Mouse (Mus musculus): Measurements from ENCODE around the gene Igll1.

The Igll1 gene

GRCm38 (mm10) chr16:16855541-16855940 lies 8.2 kb downstream of the Igll1 start:
- no peak for ATAC-seq (ENCODE audit: insufficient number of reproducible peaks, low FRiP score, low TSS enrichment)

DNA sequence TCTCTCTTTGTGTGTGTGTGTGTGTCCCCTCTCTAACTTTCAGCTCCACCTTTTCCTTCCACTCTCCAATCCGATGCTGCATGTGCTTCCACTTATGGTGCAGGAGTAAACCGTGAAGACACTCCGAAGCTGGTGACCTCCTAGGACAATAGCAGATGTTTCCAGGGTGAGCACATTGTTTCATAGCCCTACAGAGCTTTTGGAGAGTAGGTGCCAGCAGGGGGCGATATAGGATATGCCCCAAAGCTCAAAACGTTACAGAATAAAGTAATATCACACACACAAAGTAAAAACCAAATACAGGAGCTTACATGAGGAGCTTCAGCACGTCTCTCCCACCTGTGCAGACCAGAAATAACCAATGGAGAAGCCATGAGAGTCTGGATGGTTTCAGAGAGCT lies 8.9 kb downstream of the Igll1 start:
- no peak for ATAC-seq (ENCODE audit: insufficient number of reproducible peaks, low FRiP score, low TSS enrichment)

GRCm38 (mm10) chr16:16852411-16852810 lies 11.4 kb downstream of the Igll1 start:
- no peak for ATAC-seq (ENCODE audit: insufficient number of reproducible peaks, low FRiP score, low TSS enrichment)

DNA sequence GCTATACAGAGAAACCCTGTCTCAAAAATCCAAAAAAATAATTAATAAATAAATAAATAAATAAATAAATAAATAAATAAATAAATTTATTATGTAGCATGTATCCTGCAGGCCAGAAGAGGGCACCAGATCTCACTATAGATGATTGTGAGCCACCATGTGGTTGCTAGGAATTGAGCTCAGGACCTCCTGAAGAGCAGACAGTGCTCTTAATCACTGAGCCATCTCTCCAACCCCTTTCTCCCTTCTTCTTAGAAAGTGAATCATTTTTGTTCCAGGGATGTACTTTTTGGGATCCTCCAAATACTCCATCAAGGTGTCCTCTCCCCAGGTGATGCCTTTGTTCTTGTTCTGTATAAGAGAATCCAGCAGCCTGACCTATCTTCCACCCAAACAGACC lies 14.6 kb downstream of the Igll1 start:
- ATAC-seq (ENCODE audit: insufficient number of reproducible peaks, low FRiP score, low TSS enrichment) = no peak

GRCm38 (mm10) chr16:16829671-16830070 lies 34.1 kb downstream of the Igll1 start:
- no peak for ATAC-seq (ENCODE audit: insufficient number of reproducible peaks, low FRiP score, low TSS enrichment)

- peak; percentile 26; the same call in 1 of the 2 replicates for ATAC-seq (ENCODE audit: insufficient number of reproducible peaks, low FRiP score, low TSS enrichment)
Measured at GRCm38 (mm10) chr16:16828757-16829615, 34.8 kb downstream of the Igll1 start, which contains the start of gene Spag6l. Spag6l (minus strand) TSS chr16:16829456.

DNA sequence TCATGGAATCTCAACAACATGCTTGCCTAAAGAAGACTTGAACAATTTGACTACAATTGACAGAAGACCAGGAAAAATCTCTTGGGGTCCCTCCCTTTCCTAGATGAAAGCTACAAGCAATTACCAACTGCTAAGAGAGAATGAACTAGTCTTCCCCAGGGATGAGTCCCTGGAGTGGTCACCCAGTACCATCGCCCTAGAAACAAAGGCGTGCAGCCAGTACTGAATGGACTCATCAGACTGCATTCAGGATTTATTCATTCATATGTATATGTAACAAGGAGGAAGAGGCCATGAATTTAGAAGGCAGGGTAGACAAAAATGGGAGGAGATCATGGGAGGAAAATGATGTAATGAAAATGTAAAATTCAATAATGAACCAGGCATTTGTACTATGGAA lies 37.6 kb downstream of the Igll1 start:
- ATAC-seq (ENCODE audit: insufficient number of reproducible peaks, low FRiP score, low TSS enrichment) = no peak

DNA sequence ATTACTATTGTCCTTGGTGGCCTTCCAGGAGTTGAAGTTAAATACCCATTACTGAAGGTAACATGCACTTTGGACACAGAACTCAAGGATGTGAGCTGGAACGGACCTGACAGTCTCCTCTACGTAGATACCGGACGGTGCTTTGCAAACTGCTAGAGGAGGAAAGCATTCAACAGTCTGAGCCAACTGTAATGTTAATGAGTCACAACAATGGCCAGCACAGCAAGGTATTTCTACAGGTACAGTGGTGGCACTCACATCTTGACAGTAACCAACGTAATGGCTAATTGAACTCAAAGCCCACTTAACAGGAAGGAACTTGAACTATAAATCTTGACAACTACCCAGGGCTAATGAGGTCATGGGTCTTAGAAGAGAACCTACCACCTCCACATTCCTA lies 38.3 kb downstream of the Igll1 start:
- no peak for ATAC-seq (ENCODE audit: insufficient number of reproducible peaks, low FRiP score, low TSS enrichment)

All from cerebellum, adult (tissue).